Mouse (Mus musculus): ENCODE results near the gene Slc2a4.
"Not testable (repeated sequence)": the region's sequence is repeated elsewhere in the genome, so short reads cannot be mapped to it uniquely, and the experiment has no call there.

Slc2a4 gene

DNA sequence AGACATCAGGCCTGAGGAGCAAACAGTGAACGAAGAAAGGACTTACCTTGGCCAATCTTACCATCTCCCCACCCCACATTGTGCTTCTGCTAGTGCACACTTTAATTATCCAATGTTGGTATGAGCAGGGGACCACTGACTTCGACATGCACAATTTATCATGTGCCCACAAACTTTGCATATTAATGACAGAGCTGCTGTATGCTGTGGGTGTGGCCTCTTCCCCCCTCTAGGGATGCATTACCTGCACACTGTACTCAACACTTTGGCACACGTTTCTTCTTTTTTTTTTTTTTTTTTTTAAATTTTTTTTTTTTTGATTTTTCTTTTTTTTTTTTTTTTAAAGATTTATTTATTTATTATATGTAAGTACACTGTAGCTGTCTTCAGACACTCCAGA lies 22.8 kb upstream of the Slc2a4 start:
- no peak for DNase-seq (ENCODE audit: low spot score in 2 of 2)

DNA sequence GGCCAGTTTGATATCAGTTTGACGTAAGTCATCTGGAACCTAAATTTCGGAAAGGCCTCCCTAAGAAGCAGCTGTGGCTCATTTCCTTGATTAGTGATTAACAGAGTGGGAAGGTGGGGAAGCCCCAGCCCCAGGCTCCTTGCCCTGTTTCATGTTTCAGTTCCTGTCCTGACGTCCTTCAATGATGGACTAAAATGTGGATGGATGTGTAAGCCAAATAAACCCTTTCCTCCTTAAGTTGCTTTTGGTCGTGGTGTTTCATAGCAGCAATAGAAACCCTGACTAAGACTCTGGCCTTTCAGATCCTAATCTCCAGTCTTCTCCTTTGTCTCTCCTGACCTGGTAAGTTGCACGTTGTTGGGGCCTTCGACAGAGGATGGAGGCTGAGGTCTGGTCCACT lies 22.2 kb upstream of the Slc2a4 start:
- DNase-seq (ENCODE audit: low spot score in 2 of 2) = no peak

DNA sequence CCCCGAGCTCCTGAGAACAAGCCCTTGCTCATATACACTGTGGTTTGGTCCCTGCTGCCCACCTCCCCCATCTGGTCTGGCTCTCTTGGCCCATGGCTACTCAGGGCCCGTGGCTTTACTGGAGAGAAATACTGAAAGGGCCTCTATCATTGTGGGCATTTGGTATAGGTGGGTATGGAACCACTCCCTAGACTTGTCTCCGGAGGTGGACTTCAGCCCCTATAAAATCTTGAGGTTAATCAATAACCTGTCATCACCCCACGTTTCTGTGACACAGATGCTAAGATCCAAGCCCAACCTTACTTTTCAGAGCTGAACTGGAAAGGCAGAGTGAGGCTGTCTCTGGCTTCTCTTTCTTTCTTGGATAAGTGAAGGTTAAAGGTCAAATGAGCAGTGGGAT lies 20.8 kb upstream of the Slc2a4 start:
- DNase-seq (ENCODE audit: low spot score in 2 of 2) = no peak

DNA sequence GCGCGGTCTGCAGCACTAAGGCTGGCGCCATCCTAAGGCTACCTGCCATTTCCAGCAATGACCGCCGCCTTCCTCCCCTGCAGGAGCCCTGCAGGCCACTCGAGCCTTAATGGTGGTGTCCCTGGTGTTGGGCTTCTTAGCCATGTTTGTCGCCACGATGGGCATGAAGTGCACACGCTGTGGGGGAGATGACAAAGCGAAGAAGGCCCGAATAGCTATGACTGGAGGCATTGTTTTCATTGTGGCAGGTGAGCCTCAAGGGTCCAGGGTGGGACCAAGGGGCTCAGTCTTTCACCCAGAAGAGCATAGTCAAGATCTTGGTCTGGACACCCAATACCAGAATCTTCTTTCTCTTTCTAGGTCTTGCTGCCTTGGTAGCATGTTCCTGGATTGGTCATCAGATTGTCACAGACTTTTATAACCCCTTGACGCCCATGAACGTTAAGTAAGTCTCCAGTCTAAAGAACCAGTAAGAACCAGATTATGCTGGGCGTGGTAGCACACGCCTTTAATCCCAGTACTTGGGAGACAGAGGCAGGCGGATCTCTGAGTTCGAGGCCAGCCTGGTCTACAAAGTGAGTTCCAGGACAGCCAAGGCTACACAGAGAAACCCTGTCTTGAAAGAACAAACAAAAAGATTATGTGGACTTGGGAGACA lies 19.0 kb upstream of the Slc2a4 start:
- DNase-seq (ENCODE audit: low spot score in 2 of 2) = no peak

DNA sequence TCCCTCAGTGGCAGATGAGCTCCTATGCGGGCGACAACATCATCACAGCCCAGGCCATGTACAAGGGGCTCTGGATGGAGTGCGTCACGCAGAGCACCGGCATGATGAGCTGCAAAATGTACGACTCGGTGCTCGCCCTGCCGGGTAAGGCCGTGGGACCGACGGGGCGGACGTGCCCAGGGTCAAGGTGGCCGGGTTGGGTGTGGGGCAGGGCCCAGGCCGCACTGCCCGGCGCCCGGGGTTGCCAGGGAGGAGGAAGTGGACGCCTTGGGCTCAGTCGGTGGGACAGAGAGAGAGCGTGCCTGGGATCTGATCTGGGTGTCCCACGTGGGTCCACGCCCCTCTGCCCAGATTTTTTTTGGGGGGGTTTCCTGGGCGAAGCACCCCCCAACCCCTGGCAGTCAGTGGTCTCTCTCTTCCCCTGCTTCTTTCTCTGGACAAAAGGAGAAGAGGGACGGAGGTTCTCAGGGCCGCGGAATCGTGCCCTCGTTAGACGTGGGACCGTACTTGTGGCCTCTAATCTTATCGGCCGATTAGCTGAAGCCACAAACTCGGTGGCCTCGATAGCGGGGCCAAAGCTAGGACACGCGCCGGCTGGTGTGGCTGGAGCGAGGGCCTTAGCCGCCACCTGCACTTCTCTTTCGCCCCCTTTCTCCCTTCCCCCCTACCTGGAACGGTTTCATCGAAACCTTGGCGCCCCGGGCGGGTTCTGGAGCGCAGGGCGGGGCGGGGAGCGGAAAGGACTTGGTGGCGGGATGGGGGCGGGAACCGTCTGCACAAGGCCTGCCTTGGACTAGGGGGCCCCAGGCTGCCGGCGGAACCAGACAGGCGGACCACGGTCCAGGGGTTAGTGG lies 18.2 kb upstream of the Slc2a4 start:
- no peak for DNase-seq (ENCODE audit: low spot score in 2 of 2)

DNA sequence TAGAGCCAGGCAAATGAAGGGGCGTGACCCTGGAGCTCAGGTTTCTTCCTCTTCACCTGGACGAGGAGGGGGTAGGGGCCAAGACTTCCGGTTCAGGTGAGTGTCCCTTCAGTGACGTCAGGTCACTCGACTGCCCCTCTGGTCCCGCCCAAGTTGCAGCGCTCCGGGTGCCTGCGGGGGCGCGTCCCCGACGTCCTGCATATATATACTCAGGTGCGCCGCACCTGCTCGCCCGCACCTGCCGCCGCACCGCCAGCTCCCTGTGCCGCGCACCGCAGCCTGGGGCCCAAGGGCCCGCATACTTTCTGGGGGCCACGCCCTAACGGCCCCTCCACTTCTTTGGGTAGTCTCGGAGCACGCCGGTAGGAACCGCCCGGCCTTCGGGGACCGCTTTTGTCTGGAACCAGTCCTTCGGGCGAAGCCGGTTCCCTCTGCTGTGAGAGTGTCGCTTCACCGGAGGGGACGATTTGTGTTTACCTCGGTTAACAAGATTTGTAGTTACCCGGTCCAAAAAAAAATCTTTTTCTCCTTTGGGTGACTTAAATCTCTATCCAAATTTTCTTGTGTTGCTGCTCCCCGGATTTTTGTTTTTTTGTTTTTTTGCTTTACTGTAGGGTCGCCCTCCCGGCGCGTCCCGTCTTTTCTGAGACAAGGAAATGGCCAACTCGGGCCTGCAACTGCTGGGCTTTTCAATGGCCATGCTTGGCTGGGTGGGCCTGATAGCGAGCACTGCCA lies 17.4 kb upstream of the Slc2a4 start:
- DNase-seq (ENCODE audit: low spot score in 2 of 2) = no peak

DNA sequence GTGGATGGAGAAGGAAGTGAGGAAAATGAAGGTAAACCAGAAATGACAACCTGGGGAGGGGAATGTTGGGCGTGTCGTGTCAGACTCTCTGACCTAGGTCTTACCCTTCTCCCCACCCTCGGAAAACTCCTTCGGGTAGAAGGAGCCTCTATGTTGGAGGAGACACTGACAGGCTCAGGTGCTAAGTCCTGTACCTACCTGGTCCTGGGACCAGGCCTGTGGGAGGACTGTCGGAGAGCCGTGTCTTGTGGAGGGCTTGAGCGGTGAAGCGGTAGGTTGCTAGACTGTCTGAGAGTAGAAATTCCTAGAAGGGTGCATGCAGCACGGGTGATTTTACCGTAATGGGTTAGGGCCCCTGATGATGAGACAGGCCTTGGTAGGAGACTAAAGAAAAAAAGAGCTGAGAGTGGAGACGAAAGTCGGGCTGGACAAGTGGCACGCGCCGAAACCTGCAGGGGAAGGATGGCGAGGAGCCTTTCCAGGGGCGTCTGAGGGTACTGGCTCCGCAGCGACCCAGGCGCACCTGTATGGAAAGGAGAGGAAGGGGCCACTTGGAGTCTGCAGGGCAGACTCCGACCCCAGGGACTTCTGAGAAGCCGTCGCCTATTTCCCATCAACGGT lies 16.8 kb upstream of the Slc2a4 start, which contains the start of gene Cldn7:
Gene Cldn7 (plus strand): TSS at position 130 of the 621 bp plus-strand sequence.
- no peak for DNase-seq (ENCODE audit: low spot score in 2 of 2)

DNA sequence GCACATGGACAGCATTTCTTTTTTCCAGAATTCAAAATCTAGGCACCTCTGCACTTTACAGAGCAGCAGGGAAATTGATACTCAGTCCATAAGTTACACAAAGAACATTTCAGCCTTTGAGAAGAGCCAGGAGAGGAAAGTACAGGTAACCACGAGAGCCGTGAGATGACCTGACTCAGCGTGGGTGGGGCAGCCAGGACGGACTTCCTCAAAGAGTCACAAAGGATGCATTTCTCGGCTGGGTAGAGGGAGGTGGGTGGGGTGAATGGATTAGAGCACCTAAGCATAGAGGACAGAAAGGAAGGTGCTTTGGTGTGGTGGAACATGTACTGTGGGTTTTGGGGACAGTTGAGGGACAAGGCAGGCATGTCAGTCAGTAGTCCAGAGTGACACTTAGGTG lies 13.9 kb upstream of the Slc2a4 start:
- DNase-seq (ENCODE audit: low spot score in 2 of 2) = peak in 1 of 2 experiments; percentile 55

DNA sequence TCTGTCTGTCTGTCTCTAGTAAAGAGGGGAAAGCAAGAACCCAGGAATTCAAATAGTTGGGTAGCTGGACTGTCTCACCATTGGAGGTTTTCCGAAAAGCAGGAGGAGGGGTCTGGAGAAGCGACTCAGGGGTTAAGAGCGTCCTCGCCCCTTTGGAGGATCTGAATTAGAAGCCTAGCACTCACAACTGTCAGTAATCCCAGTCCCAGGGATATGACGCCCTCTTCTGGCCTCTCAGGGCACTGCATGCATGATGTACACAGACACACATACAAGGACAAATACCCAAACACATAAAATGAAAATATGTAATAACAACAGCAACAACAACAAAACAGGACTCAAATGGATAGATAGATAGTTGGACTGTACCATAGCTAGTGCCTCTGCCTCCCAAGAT lies 12.6 kb upstream of the Slc2a4 start:
- peak in 1 of 2 experiments; percentile 72 for DNase-seq (ENCODE audit: low spot score in 2 of 2)

DNA sequence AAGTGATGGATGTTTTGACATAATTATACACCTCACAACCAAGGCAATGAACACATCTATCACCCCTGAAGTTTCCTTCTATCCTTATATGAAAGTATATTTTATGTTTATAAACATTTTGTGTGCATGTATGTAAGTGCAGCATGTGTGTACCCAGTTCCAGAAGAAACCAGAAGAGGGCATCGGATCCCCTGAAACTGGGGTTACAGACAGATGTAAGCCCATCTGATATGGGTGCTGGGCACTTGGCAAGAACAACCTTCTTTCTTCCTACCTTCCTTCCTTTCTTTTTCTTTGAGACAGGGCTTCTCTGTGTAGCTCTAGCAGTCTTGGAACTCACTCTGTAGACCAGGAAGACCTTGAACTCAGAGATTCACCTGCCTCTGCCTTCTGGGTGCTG lies 8.2 kb upstream of the Slc2a4 start:
- no peak for DNase-seq (ENCODE audit: low spot score in 2 of 2)

DNA sequence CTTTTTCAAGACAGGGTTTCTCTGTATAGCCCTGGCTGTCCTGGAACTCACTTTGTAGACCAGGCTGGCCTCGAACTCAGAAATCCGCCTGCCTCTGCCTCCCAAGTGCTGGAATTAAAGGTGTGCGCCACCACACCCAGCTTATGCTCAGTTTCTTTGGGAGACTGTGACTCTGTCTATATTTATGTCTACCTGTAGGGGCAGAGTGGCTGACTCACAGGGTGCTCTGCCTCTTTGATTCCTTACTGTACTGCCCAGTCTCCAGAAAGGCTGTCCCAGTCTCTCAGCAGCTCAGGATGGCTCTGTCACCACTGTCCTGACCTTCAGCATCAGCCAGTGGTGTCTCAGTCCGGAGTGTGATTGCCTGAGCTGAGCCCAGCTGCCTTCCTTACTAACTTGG lies 7.6 kb upstream of the Slc2a4 start:
- DNase-seq (ENCODE audit: low spot score in 2 of 2) = not testable (repeated sequence)

DNA sequence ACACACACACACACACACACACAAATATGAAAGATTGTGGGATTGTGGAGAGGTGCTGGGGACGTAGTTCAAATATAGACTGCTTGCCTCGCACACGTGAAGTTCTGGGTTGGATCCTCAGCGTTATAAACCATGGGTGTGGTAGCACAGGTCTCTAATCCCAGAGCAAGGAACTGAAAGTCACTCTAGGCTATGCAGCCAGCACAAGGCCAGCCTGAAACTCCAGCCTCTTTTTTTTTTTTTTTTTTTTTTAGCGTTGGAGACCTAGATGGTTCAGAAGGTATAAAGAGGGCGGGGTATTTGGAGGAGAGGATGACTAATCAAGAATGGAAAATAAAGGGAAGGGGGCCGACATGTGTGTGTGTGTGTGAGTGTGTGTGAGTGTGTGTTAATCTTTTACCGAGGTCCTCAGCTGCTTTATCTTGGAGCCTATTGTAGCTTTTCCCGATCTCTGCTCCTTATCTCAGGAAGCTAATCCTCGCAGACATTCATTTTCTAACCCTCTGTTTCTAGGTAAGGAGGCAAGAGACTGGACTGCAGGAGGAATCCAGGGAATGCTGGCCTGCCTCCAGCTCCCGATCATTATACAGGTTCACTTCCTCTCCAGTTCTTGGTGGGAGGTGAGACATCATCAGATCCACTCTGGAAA lies 5.4 kb upstream of the Slc2a4 start:
- no peak for DNase-seq (ENCODE audit: low spot score in 2 of 2)

DNA sequence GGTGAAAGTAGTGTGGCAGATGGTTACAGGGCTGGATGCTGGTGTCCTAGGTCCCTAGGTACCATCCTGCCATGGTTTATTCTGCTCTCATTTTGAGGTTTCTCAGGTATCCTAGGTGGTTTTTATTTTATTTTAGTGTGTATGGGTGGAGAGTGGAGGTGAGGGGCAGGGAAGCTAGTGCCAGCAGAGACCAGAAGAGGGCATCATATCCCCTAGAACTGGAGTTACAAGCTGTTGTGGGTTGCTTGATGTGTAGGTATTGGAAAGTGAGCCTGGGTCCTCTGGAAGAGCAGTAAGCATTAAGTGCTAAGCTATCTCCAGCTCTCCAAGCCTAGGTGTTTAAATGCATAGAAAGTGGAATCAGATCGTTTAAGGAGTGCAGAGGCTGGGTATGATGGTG lies 4.3 kb upstream of the Slc2a4 start:
- no peak for DNase-seq (ENCODE audit: low spot score in 2 of 2)

DNA sequence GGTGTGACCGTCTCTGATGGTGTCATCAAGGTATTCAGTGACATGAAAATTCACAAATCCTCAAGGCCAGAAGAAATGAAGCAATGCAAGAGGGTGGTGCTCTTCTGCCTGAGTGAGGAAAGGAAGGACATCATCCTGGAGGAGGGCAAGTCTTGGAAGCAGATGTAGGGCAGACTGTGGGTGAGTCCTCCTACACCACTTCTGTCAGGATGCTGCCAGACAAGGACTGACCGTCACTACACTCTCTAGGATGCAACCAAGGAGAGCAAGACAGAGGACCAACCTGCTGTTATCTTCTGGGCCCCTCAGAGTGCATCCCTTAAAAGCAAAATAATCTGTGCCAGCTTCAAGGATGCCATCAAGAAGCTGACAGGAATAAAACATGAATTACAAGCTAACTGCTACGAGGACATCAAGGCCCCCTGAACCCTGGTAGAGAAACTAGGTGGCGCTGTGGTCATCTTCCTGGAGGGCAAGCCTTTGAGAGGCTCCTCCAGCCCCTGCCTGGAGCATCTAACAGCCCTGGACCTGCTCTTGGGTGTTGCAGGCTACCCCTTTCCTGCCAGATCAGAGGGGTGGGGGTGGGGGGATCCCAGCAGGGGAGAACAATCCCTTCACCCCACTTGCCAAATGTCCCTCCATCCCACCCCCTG lies 2.9 kb upstream of the Slc2a4 start:
- DNase-seq (ENCODE audit: low spot score in 2 of 2) = peak in 1 of 2 experiments; percentile 80

DNA sequence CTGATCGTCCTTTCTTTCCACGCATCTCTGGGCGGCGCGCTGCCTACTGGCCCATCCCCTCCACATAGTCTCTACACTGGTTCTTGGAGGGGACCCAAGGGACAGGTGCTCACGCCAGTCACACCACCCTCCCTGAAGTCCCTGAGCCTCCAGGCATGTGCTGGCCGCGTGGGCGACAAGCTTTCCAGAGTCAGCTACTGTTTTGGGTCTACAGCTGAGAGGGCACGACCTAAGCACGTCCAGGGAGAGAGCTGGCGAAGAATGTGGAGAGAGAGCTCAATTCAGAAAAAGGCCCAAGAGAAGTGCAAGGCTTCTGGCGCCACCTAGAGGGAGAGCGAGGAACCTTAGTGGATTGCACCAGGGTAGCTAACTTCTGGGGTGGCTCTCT lies 769 bp upstream of the Slc2a4 start:
- peak; percentile 91 to 97 for DNase-seq (ENCODE audit: low spot score in 2 of 2)

DNA sequence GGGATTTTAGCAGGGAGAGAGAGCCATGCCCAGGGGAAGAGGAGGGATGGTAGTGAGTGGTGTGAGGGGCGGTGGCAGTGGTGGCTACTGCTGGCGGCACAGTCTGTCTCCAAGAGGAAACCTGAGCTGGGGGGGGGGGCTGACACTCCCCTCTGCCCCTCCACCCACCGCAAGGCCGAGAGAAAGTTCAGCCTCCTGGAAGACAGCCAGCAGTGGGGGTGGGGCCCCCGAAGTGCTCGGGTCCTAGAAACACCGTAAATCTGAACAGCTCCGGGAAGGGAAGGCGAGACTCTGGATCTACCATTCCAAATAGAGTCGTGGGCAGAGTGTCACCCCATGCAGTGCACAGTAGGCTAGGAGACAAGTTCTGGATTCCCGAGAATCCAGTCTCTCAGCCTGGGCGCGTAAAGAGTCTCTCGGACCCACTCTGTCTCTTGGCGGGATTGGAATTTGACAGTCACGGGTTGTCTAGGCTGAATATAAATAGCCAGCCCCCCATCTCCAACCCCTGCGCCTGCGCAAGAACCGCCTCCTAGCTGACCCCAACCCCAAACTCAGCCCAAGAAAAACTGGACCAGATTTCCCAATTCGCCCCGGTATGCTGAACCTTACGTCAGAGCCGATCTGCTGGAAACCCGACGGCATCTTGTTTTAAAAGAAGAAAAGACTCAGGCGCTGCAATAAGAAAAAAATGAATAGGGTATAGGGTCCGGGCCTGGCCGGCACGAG lies 487 bp downstream of the Slc2a4 start:
- DNase-seq (ENCODE audit: low spot score in 2 of 2) = peak; percentile 69 to 83

DNA sequence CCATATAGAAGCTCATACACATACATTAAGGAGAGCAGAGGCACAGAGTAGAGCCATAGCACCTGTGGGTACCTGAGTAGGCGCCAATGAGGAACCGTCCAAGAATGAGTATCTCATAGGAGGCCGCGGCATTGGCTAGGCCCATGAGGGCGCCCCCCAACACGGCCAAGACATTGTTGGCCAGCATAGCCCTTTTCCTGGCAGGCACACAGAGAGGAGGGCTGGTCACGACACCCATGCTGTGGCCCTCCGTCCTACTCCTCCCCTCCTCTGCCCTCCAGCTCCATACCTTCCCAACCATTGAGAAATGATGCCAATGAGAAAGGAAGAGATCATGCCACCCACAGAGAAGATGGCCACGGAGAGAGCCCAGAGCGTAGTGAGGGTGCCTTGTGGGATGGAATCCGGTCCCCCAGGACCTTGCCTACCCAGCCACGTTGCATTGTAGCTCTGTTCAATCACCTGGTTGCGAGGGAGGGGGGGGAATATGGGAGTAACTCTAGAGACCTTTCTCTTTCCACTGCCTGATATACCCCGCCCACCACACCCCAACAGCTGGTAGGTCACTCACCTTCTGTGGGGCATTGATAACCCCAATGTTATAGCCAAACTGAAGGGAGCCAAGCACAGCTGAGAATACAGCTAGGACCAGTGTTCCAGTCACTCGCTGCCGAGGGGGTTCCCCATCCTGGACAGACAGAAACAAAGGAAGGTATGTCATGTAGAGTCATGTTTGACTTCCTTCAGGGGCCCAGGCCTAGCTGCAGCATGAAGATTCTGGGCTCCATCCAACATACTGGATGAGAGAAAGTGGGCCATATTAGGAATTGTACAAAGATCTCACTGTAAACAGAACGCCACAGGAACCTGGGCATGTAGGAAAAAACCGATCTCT lies 1.7 kb downstream of the Slc2a4 start:
- peak; percentile 62 to 78 for DNase-seq (ENCODE audit: low spot score in 2 of 2)

DNA sequence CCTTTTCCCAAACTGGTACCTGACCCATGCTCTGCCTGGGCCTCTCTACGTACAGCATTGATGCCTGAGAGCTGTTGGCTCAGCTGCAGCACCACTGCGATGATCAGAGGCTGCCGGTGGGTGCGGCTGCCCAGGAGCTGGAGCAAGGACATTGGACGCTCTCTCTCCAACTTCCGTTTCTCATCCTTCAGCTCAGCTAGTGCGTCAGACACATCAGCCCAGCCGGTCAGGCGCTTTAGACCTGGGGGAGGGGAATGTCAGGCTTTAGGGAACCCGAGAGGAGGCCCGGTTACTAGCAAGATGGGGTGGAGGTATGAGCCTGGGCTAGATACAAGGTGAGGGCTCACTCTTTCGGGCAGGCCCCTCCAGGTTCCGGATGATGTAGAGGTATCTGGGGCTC lies 2.8 kb downstream of the Slc2a4 start:
- DNase-seq (ENCODE audit: low spot score in 2 of 2) = no peak

DNA sequence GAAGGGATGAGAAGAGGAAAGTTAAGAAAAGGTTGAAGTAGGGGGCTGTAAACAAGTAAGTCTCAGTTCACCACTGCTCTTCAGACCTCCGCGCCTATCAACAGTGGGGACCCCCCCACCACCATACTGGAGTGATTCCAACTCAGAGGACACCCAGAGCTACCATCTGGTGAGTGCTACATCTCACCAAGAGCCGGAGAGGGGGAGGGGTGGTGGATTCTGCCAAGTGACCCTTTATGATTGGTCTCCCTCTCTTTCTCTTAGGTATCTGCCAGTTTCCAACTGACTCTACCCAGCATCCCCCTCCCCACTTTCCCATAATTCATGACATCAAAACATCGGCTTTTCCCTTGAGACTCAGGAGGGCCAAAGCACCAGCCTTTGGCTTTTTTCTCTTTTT lies 7.0 kb downstream of the Slc2a4 start:
- peak in 1 of 2 experiments; percentile 65 for DNase-seq (ENCODE audit: low spot score in 2 of 2)
